Mouse (Mus musculus) spleen, adult 2 months (tissue): ENCODE data around the gene Ascc3.

Experiments used
- CTCF ChIP-seq: fragments of 200-500 bp; IDR thresholded peaks from 2 replicates; pipeline ENCODE4 v1.5.1; 2011; ENCODE audit warnings: mild to moderate bottlenecking, inconsistent platforms; ENCODE audit not compliant: insufficient read depth, insufficient read length, insufficient replicate concordance; ENCODE audit errors: extremely low read depth
- POLR2A ChIP-seq: fragments of 200-500 bp; IDR thresholded peaks from 2 replicates; pipeline ENCODE4 v1.6.1; 2011; ENCODE audit warnings: low read depth, low read length, inconsistent platforms

GRCm38 (mm10) chr10:50896767-50897390 is 304.4 kb downstream of the Ascc3 start:
- TF ChIP-seq POLR2A (no peak), CTCF (no peak)
